Mouse (Mus musculus): Measurements from ENCODE around the gene Fbxw8.

The Fbxw8 gene

DNA sequence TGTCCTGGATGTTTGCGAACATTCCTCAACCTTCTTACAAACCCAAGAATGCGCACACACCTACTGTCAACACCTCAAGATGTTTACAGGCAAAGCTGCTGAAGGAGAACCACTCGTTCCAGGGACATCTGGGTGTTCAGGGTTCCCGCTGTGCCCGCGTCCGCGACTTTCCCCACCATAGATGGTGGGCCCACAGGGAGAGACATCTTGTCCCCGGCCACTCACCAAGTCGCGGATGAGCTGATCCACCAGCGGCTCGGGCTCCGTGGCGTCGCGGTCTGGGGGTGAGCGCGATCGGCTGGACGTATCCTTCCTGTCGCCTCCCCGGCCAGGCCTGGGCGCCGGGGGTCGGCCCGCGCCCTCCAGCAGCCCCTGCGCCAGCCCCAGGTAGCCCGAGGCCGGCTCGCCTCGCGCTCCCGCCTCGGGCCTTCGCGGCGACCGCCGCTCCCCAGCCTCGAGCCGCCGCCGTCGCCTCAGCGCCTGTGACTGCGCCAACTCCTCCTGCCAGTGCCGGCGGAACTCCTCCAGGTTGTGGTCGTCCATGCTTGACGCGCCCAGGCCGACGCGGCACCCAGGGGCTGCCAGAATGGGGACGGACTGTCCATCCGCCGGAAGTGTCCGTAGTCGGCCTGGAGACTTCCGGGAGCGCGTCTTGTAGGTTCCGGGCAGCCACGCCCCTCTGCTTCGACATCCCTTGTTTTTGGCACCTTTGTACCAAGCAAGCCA lies at the start of gene Fbxw8:
Fbxw8 (minus strand) TSS at position 626 of the 726 bp plus-strand sequence.
- peak; percentile 82 for DNase-seq

DNA sequence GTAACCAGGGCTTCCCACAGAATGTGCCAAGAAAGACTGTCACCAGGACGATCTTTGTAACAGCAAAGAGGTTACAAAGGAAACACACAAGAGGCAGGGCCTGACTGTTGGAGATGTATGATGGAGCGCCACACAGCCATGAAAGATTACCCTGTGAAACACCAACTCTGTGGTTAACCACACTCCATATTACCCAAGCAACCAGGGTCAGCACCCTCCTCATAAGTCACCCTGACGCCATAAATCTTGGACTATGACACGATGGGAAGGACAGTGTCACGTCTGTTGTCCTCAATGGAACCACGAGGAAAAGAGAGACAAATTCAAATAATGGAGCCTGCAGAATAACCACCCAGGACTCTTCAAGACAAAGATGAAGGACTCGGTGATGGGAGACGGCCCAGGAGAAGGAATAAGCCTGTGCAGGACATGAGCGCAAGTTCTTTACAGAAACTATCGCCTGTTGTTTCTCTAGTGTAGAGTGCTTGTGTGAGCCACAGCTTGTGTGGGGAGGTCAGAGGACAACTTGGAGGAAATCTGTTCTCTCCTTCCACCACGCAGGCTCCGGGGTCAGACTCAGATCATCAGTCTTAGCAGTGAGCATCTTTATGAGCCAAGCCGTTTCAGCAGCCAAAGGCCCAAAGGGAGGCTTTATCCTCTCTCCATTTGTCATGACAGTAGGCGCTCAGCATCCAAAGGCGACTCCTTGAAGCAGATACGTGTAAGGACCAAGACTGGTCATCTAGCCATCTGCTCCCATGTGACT lies 49.6 kb upstream of the Fbxw8 start:
- DNase-seq: peak; percentile 4

DNA sequence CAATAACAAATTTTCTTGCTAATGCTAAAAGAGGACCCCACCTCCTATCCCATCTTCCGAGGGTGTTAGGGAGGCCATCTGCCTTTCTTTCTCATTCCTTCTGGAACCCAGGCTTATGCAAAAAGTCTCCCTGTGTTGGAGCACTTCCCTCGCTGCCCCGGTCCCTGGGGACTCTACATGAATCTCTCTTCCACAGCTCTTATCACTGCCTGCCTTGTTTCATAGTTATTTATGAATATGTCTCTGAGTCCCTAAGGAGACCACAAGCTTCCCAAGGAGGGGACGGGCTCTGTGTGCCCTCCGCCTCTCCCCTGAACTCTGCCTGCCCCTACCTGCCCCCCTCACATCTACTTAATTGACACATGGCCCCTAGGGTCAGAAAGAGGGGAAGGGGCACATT lies 44.4 kb upstream of the Fbxw8 start:
- no peak for DNase-seq

DNA sequence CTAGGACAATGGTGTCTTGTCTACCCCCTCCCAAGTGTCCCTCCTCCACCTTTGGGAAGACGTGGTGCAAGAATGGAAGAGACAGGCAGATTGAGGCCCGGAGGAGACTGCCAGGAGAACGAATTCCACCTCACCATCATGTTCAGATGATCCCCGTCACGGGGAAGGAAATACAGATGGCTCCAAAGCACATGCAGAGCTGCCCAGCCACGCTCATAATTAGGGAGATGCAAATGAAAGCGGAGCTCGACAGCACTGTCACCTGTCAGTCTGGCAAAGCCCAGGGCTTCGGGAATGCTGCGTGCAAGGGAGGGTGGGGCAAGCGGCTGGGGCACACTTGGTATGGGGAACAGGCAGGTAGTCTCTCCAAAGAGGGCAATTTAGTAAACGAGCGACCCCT lies 42.2 kb upstream of the Fbxw8 start:
- DNase-seq: no peak

DNA sequence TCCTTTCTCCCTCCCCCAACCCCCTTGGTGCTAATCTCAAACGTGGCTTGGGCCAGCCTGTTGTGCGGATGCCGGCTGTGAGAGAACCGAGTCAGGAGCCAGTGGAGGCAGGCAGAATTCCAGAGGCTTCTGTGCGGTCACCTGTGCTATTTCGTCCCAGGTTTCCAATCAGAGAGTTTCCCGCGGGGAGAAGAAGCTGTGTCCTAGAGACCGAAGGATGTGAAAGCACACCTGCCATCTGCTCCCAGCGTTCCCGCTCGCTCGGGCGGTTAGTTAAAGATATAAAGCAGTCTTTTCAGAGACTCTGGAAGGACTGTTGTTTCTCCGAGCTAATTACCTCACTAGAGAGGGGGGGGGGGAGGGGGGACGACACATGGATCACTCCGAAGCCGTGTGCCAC lies 37.0 kb upstream of the Fbxw8 start:
- no peak for DNase-seq

DNA sequence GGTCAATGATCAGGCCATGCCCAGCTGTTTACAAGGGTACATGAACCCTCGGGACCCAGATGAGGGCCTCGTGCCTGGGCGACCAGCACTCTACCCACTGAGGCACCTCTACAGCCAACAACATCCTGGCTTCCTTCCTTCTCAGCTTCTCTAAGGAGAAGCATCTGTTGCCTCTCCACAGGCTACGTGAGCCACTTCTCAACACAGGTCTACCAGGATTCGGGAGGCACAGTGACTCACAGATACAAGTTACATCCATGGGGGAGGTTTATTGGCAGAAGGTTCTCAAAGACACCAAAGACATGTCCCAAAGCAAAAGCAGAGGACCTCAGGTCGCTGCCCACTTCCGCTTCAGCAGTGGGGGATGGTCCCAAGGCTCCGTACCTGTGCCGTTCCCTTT lies 35.2 kb upstream of the Fbxw8 start:
- no peak for DNase-seq

DNA sequence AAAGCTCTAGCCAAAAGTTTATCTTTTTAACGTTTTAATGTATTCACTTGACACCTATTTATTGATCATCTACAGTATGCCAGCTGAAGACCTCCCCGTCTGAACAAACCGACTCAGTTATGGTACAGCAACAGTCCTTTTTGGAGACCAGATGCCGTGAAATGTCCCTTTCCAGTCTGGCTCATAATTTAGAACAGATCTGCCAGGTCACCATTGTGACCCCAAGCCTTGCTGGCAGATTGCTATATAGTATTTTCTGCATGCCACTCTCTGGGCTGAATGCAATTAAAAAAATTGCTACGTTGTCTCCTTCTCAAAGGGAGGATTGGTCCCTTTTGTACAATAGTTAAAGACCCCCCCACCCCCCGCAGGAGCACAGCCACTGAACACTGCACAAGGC lies 33.1 kb upstream of the Fbxw8 start:
- DNase-seq: no peak

DNA sequence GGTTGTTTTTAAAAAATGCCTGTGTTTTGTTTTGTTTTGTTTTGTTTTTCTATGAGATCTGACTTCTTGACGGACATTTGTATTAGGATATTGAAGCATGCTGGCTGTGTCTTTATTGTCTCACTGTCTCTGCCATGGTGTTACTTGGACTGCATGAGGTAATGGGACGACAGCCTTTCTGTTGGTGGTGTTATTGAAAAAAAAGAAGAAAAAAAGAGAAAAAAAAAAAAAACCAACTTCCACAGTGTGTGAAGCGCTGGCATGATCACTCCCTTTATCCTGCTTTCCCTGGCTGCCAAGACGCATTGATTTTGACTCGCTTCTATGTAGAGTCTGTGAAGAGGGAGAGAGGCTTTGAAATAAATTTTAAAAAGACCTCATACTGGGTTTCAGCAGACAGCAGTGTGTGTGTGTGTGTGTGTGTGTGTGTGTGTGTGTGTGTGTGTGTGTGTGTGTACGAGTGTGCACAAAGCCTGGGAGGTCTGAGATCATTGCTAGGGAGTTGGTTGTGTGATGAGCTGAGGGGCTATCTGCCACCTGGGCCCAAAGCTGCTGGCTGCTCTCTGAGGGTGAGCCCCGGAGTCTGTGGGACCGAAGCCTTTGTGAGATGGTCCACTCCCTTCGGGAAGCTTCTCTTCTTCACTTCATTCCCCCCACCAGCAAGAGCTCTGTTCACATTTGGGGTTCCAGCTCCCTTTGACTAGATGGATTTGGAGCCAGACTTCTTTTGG lies 31.8 kb upstream of the Fbxw8 start:
- no peak for DNase-seq

DNA sequence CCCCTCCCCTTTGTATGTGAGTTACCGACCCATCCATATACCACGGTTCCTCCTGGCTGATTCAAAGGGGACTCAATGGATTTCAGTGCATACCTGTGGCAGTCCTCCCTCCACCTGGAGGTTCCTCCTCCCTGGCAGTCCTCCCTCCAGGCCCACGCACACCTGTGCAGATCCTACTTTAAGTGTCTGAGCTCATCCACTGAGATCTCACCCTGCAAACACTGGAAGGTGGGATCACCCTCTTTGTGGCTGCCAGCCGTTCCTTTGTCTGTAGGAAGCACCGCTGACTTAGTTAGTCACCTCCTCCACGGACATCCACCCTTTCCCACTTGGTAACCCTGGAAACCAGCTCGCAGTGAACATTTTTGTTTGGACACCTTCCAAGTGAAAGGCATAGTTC lies 22.4 kb upstream of the Fbxw8 start:
- no peak for DNase-seq

DNA sequence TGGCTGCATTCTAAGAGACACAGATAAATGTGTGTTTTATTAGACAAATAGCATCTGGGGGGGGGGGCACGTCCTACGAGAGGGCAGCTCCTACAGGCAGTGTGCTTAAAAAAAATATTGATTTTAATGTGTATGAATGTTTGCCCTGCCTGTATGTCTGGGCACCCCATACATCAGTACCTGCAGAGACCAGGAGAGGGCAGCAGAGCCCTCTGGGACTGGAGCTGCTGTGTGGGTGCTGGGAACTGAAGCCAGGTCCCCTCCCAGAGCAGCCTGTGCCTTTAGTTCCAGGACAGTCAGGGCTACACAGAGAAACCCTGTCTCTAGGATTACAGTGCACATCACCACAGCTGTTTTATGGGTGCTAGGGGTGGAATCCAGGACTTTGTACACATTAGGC lies 19.9 kb upstream of the Fbxw8 start:
- DNase-seq: no peak

DNA sequence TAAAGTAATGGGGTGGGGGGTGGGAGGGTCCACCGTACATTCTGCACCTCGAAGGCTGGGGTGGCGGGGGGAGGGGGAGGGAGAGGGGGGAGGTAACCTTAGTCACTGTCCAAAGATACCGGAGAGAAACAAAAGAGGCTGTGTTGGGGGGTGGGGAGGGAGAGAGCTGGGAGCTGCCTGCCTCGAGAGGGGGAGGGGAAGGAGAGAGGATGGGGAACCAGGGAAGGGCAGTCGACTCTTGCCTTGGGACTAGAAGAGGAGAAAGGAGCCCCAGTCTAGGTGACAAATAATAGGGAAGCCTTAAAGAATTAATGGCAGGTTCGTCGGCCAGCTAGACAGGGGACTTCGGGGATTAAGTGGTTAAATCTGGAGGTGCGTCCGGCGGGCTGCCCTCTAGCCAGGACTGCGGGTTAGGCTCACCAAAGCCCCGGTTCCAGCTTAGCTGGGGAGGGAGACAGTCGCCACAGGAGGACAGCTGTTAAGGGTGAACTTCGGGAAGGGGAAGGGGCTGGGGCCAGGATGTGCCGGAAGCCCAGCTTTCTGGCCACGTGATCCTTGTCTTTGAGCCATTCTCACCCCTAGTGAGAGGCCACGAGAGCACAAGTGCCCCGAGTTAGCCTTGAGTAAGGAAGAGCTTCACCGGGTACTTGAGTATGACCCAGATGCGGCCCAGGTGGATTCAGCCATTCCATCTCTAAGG lies 19.2 kb upstream of the Fbxw8 start:
- no peak for DNase-seq

DNA sequence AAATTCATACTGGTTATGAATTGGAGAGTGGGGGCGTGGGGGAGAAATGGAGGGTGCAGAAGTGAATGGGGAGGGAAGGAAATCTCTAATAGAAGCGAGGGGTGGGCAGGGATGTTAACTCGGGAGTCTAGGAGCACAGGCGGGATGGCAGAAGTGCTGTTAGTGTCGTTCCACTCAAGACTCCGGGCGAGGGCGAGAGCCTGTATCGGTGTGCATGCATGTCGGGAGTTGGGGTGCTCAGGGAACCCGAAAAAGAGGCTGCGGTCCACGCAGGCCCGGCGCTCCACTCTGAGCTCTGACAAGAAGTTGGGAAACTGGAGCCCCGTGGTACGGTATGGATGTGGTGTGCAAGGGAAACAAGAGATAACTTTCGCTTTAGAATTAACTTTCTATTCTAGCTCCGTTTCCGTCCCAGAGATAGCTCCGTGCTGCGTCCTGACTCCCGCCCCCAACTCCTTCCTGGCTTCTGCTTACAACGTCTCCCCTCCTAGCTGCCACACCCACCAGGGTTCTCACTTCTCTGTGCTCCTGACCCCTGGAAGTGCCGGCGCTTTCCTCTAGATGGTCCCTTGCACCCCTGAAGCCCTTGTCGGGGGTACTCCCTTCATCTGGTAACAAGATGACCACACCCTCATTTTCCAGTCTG lies 16.9 kb upstream of the Fbxw8 start:
- DNase-seq: no peak

DNA sequence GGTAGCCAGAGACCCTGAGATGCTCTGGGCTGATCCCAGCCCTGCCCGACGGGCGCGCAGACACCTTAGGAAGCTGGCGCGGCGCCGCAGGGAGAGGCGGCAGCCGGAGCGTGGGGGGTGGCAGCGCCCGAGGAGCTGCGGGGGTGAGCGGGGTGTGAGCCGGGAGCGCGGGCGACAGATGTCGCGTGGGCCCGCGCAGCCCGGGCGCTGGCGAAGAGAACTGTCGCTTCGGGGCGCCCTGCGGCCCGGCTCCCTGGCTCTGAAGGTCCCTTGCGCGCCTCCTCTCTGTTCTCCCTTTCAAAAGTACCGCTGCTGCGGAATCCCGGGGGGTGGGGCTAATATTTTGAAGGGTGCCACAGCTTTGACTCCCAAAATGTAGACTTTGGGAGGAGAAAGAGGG lies 16.4 kb upstream of the Fbxw8 start:
- DNase-seq: no peak

DNA sequence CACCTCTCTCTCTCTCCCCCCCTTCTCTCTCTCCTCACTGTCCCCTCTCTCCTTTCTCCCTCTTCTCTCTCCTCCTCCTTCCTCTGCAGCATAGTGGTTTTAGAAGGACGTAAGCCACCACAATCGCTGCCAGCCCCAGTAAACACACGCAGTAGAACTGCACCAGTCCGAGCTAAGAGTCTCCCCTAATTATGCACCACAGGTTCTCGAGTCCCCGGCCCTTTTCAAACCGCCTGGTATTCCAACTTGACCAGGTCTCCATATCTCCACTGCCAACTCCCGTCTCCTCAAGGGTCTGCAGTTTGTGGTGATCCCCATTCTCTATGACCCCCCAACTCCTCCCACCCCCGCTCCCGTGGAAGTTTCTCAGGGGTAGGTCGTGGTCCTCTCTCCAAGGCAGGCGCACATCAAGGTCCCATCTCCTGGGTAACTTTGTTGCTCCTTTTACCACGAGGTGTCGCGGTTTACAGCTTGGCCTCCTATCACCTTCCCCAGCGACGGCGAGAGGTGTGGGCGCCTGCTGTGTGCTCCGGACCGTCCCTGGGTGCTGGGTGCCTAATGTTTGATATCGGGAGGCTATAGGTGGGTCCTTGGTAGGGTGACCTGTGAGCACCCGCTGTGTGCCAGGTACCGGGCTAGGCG lies 15.7 kb upstream of the Fbxw8 start:
- no peak for DNase-seq

DNA sequence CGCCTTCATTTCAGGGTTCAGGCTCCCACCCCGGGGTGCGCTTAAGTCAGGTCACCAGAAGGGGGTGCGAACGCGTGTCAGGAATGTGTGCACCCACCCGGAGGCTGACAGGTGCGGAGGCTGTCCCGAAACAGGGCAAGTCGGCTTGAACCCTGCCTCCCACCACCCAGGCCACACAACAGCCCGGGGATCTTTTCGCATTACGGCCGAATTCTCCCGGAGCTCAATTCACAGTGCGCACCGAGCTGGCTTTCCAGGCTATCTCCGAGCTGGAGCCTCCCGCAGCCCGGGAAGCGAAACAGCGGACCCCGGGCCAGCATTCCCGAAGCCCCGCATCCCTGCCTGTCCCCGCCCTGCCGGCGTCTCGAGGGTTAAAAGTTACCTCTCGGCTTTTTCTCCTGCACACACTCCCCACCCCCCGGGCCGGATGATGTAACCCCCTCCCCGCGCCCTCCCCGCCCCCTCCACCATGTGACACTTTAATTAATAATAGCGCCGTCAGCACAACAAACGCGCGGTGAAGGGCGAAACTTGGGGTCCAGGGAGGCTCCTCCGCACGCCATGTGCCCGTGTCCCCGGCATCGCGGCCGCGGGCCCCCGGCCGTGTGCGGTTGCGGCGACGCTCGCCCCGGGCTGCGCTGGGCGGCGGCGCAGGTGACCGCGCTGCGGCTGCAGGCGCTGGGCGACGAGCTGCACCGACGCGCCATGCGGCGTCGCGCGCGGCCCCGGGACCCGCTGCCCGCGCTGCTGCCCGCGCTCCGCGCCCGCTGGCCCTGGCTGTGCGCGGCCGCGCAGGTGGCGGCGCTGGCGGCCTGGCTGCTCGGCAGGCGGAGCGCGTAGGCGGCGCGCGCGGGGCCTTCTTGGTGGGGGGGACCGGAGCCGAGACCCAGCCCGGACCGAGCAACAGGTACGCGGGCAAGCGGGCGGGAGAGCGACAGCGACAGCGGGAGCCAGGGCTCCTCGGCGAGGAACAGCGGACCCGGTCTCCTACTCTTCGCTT lies 14.3 kb upstream of the Fbxw8 start:
- DNase-seq: no peak

DNA sequence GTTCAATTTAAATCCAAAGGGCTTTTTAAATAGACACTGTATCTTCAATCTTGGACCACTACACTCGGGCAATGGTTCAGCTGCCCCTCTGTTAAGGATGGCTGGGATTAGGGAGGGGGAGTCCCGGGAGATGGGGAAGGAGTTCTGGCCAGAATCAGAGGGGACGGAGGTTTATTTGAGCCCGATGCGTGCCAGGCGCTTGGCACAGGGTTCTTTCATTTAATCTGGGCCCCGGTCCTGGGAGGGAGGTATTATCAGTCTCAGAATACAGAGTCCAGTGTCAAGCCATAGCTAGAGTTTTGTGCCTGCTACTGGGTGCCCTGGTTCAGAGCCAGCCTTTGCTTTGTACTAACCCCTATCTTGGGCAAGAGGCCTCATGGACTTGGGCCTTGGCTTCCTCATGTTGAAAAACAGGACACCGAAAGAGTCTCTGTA lies 12.3 kb upstream of the Fbxw8 start:
- peak; percentile 68 for DNase-seq

DNA sequence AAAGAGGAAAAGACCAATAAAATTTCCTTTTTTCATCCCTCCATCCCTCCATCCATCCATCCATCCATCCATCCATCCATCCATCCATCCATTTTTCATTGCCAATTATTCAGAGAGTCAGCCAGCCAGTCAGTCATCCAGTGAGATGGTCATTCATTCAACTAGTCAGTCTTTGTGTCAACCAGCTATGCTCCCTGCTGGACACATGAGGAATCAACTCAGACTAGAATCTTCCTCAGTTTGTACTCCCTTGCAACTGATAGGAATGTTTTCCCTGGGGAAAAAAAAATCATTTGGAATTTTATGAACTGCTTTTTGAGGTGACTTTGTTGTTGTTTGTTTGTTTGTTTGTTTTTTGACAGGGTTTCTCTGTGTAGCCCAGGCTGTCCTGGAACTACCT lies 10.2 kb upstream of the Fbxw8 start:
- DNase-seq: no peak

DNA sequence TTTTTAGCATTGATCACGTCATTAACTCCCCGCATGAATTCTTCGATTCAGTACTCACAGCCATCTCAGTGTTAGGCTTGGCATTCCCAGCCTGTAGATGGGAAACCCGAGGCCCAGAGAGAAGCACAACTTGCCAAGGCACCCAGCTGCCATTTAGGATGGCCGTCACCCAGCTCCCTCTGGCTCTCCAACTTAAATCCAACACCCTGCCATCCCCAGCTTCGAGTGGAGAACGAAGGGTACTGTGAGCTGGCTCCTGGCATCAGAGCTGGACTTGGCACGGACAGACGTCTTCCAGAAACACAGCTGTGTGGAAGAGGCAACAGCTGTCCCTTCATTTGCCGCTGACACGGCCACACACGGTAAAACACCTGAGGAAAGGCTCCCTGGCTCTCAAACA lies 9.3 kb upstream of the Fbxw8 start, which contains the start of gene Hrk:
Hrk (plus strand) TSS at position 68 of the 400 bp plus-strand sequence.
- no peak for DNase-seq

DNA sequence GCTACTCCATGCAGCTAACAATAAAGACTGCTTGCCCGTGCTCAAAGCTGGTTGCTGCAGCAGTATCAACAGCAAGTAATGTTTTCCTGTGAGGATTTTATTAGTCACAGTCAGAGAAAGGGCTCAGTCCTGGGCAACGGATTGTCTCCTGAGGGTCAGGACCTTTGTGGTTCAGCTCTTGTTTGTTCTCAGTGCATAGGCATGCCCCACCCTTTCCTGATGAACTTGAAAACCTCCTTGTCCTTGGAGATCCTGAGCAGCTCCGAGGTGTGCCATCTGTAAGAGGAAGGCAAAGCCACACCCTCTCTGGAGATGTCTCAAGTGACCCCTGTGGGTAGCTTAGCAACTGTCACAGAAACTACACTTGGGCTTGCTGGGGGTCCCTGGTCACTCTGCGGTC lies 5.4 kb upstream of the Fbxw8 start:
- DNase-seq: no peak

DNA sequence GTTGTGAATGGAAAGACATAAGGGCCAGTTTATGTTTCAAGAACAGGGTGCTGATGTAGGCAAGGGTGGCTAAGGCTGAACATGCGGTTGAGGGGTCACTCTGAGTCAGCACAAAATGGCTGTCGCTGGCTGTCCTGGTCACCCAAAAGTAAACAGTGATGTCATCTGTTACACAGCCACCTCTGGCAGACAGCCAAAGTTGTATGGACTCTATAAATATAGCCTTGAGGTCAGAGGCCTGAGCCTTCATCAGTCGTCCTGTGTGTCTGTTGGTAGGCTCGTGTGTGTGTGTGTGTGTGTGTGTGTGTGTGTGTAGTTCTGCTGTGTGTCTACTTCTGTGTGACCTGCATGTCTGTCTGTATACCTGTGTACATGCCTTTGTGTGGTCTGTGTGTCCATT lies 1.7 kb upstream of the Fbxw8 start:
- no peak for DNase-seq

DNA sequence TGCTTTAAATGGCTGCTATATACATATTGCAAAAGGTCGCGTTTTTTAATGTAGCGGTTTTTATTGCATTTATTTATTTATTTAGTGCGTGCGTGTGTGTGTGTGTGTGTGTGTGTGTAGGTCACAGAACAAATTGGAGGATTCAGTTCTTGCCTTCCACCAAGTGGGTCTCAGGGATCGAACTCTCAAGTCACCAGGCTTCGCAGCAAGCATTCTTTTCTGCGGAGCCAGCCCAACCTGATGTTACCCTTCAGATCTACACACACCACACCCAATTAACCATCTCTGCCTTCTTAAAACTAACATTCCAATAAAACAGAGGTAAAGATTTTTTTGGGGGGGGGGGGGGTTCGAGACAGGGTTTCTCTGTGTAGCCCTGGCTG lies 292 bp upstream of the Fbxw8 start:
- no peak for DNase-seq

Measured in kidney, adult 11 months (tissue).